8 mouse cellular contexts compared by ENCODE assay signal in genomic region chr11:107027431-107028274, GRCm38 (mm10). TPM values are rescaled to one million over a fixed set of nuclear protein-coding genes. Genes with fewer than 3 reads are reported as not detected.
DNase-seq lines count a peak whose midpoint lies in the region; ATAC-seq lines count a peak whose summit lies in the region.

No protein-coding gene starts in this region.

- peak overlapping the region; percentile 65 for H3K4me3 ChIP-seq in embryonic facial prominence, embryonic 10.5 days
- peak overlapping the region; percentile 66 for H3K4me3 ChIP-seq in limb, embryonic 13.5 days
- peak overlapping the region; percentile 61 for H3K4me3 ChIP-seq in midbrain, embryonic 15.5 days

- peaks cover 62% of the 10 kb centered on the region for H3K4me1 ChIP-seq in embryonic facial prominence, embryonic 10.5 days
- peaks cover 31% of the 10 kb centered on the region for H3K4me1 ChIP-seq in limb, embryonic 13.5 days
- peaks cover 29% of the 10 kb centered on the region for H3K4me1 ChIP-seq in midbrain, embryonic 15.5 days

- ATAC-seq in granulocyte monocyte progenitor cell, adult 5-6 weeks (replicated peaks; ENCODE audit: poor library complexity, severe bottlenecking): peak; percentile 65
- ATAC-seq in limb, embryonic 13.5 days (ENCODE audit: low FRiP score, low read depth): peak; percentile 86
- ATAC-seq in midbrain, embryonic 15.5 days (replicated peaks): peak; percentile 87

- peak overlapping the region; percentile 85 for H3K27ac ChIP-seq in embryonic facial prominence, embryonic 10.5 days (replicated peaks)
- H3K27ac ChIP-seq in limb, embryonic 13.5 days: peak overlapping the region; percentile 65
- H3K27ac ChIP-seq in midbrain, embryonic 15.5 days: peak overlapping the region; percentile 91

- no peaks in the 10 kb centered on the region for H3K36me3 ChIP-seq in embryonic facial prominence, embryonic 10.5 days (replicated peaks)
- H3K36me3 ChIP-seq in limb, embryonic 13.5 days: no peaks in the 10 kb centered on the region
- no peaks in the 10 kb centered on the region for H3K36me3 ChIP-seq in midbrain, embryonic 15.5 days (replicated peaks)

- peak overlapping the region; percentile 75 for H3K9ac ChIP-seq in limb, embryonic 13.5 days
- H3K9ac ChIP-seq in midbrain, embryonic 15.5 days: peak overlapping the region; percentile 65

- DNase-seq in 416B (ENCODE audit: low read depth): peak; percentile 81
- DNase-seq in adrenal gland, postnatal 14 days: peak; percentile 95
- DNase-seq in embryonic facial prominence, embryonic 10.5 days (ENCODE audit: low spot score): peak; percentile 89
- peak; percentile 86 for DNase-seq in kidney, adult 11 months
- DNase-seq in spleen, postnatal 14 days (ENCODE audit: low spot score in 2 of 2): peak; percentile 68 to 77

- H3K9me3 ChIP-seq in embryonic facial prominence, embryonic 10.5 days: no peaks in the 10 kb centered on the region
- no peaks in the 10 kb centered on the region for H3K9me3 ChIP-seq in limb, embryonic 13.5 days
- no peaks in the 10 kb centered on the region for H3K9me3 ChIP-seq in midbrain, embryonic 15.5 days

- peak overlapping the region; percentile 93 for H3K4me2 ChIP-seq in limb, embryonic 13.5 days (replicated peaks)
- peak overlapping the region; percentile 78 for H3K4me2 ChIP-seq in midbrain, embryonic 15.5 days

- 2% methylated on average over 107 of the region's 107 CpGs for WGBS in embryonic facial prominence, embryonic 10.5 days
- under 1% methylated on average over 107 of the region's 107 CpGs for WGBS in limb, embryonic 13.5 days
- WGBS in midbrain, embryonic 15.5 days: 1% methylated on average over 101 of the region's 107 CpGs

- peaks cover 57% of the 10 kb centered on the region for H3K27me3 ChIP-seq in embryonic facial prominence, embryonic 10.5 days (replicated peaks; ENCODE audit: low read depth, poor library complexity, severe bottlenecking)
- peaks cover 34% of the 10 kb centered on the region for H3K27me3 ChIP-seq in limb, embryonic 13.5 days
- no peaks in the 10 kb centered on the region for H3K27me3 ChIP-seq in midbrain, embryonic 15.5 days (replicated peaks)

RNA-seq across cellular contexts. Expression of gene 1810010H24Rik, which starts 2.2 kb away (rescaled TPM):
- 1.7 and 2.1 TPM in 2 replicates for total RNA-seq in adrenal gland, postnatal 14 days (2021)
- polyA plus RNA-seq in embryonic facial prominence, embryonic 10.5 days (2016; fragmentation: Nextera tagmentation; extraction: Ambion mirVana): 0.98 and 2.1 TPM in 2 replicates
- total RNA-seq in granulocyte monocyte progenitor cell, adult 5-6 weeks (2014; fragmentation: Nextera tagmentation): not detected in 2 replicates
- total RNA-seq in granulocyte monocyte progenitor cell, adult 5-6 weeks (2017): not detected in 2 replicates
- polyA plus RNA-seq in limb, embryonic 13.5 days (2015; fragmentation: Nextera tagmentation; extraction: Ambion mirVana): 1.9 and 2.3 TPM in 2 replicates
- 6.9 and 7.3 TPM in 2 replicates for polyA plus RNA-seq in midbrain, embryonic 15.5 days (2015; fragmentation: Nextera tagmentation; extraction: Ambion mirVana)

RNA-seq across cellular contexts. Expression of gene Kpna2, which starts 28.3 kb away (rescaled TPM):
- 42.6 and 55.8 TPM in 2 replicates for total RNA-seq in adrenal gland, postnatal 14 days (2021)
- polyA plus RNA-seq in embryonic facial prominence, embryonic 10.5 days (2016; fragmentation: Nextera tagmentation; extraction: Ambion mirVana): 631 and 685 TPM in 2 replicates
- total RNA-seq in granulocyte monocyte progenitor cell, adult 5-6 weeks (2014; fragmentation: Nextera tagmentation): 103 and 134 TPM in 2 replicates
- 261 and 287 TPM in 2 replicates for total RNA-seq in granulocyte monocyte progenitor cell, adult 5-6 weeks (2017)
- polyA plus RNA-seq in limb, embryonic 13.5 days (2015; fragmentation: Nextera tagmentation; extraction: Ambion mirVana): 376 and 389 TPM in 2 replicates
- polyA plus RNA-seq in midbrain, embryonic 15.5 days (2015; fragmentation: Nextera tagmentation; extraction: Ambion mirVana): 154 and 163 TPM in 2 replicates

Comparison
In these comparisons a context has a peak if more than half of its experiments do, and no peak if none do; other contexts are left out.
1. Peak in every context shown above with its lines: DNase-seq, ATAC-seq, H3K4me3 ChIP-seq and H3K27ac ChIP-seq.